Mouse (Mus musculus): ENCODE data around the gene Crispld2.
A peak's percentile ranks its signal among the peaks of the same experiment; 100 is the strongest.

The Crispld2 gene

GRCm38 (mm10) chr8:120034471-120034870 lies 42.2 kb downstream of the Crispld2 start:
- DNase-seq (ENCODE audit: low spot score in 2 of 2) = no peak

GRCm38 (mm10) chr8:120036111-120036510 lies 43.9 kb downstream of the Crispld2 start:
- DNase-seq (ENCODE audit: low spot score in 2 of 2) = no peak

- DNase-seq (ENCODE audit: low spot score in 2 of 2) = no peak
Observed at GRCm38 (mm10) chr8:120036578-120036977, 44.3 kb downstream of the Crispld2 start.

- DNase-seq (ENCODE audit: low spot score in 2 of 2) = no peak
Observed at GRCm38 (mm10) chr8:120037199-120037598, 45.0 kb downstream of the Crispld2 start.

- no peak for DNase-seq (ENCODE audit: low spot score in 2 of 2)
Observed at GRCm38 (mm10) chr8:120037611-120038010, 45.4 kb downstream of the Crispld2 start.

GRCm38 (mm10) chr8:120038741-120039140 lies 46.5 kb downstream of the Crispld2 start:
- DNase-seq (ENCODE audit: low spot score in 2 of 2) = no peak

- no peak for DNase-seq (ENCODE audit: low spot score in 2 of 2)
Observed at GRCm38 (mm10) chr8:120039313-120039919, 47.2 kb downstream of the Crispld2 start.

GRCm38 (mm10) chr8:120040861-120041260 lies 48.6 kb downstream of the Crispld2 start:
- no peak for DNase-seq (ENCODE audit: low spot score in 2 of 2)

- DNase-seq (ENCODE audit: low spot score in 2 of 2) = no peak
Observed at GRCm38 (mm10) chr8:120042542-120043312, 50.5 kb downstream of the Crispld2 start.

- no peak for DNase-seq (ENCODE audit: low spot score in 2 of 2)
Observed at GRCm38 (mm10) chr8:120044907-120045306, 52.7 kb downstream of the Crispld2 start.

- no peak for DNase-seq (ENCODE audit: low spot score in 2 of 2)
Observed at GRCm38 (mm10) chr8:120045471-120045870, 53.2 kb downstream of the Crispld2 start.

- peak; percentile 56 to 66 for DNase-seq (ENCODE audit: low spot score in 2 of 2)
Observed at GRCm38 (mm10) chr8:120046258-120047020, 54.2 kb downstream of the Crispld2 start.

- DNase-seq (ENCODE audit: low spot score in 2 of 2) = no peak
Observed at GRCm38 (mm10) chr8:120049949-120050348, 57.7 kb downstream of the Crispld2 start.

GRCm38 (mm10) chr8:120050376-120050775 lies 58.1 kb downstream of the Crispld2 start:
- no peak for DNase-seq (ENCODE audit: low spot score in 2 of 2)

GRCm38 (mm10) chr8:120051006-120051405 lies 58.8 kb downstream of the Crispld2 start:
- DNase-seq (ENCODE audit: low spot score in 2 of 2) = no peak

GRCm38 (mm10) chr8:120051908-120052307 lies 59.7 kb downstream of the Crispld2 start:
- no peak for DNase-seq (ENCODE audit: low spot score in 2 of 2)

GRCm38 (mm10) chr8:120052318-120052717 lies 60.1 kb downstream of the Crispld2 start:
- DNase-seq (ENCODE audit: low spot score in 2 of 2) = no peak

GRCm38 (mm10) chr8:120054833-120055232 lies 62.6 kb downstream of the Crispld2 start:
- DNase-seq (ENCODE audit: low spot score in 2 of 2) = no peak

- no peak for DNase-seq (ENCODE audit: low spot score in 2 of 2)
Observed at GRCm38 (mm10) chr8:120057078-120057477, 64.8 kb downstream of the Crispld2 start.

- no peak for DNase-seq (ENCODE audit: low spot score in 2 of 2)
Observed at GRCm38 (mm10) chr8:120062742-120063141, 70.5 kb downstream of the Crispld2 start.

GRCm38 (mm10) chr8:120063326-120063725 lies 71.1 kb downstream of the Crispld2 start:
- DNase-seq (ENCODE audit: low spot score in 2 of 2) = no peak

GRCm38 (mm10) chr8:120065611-120066010 lies 73.4 kb downstream of the Crispld2 start:
- DNase-seq (ENCODE audit: low spot score in 2 of 2) = no peak

GRCm38 (mm10) chr8:120066226-120066625 lies 74.0 kb downstream of the Crispld2 start:
- no peak for DNase-seq (ENCODE audit: low spot score in 2 of 2)

All from frontal cortex, postnatal 25 days (tissue).